ENCODE assay signal across 8 mouse cellular contexts in the genomic region with DNA sequence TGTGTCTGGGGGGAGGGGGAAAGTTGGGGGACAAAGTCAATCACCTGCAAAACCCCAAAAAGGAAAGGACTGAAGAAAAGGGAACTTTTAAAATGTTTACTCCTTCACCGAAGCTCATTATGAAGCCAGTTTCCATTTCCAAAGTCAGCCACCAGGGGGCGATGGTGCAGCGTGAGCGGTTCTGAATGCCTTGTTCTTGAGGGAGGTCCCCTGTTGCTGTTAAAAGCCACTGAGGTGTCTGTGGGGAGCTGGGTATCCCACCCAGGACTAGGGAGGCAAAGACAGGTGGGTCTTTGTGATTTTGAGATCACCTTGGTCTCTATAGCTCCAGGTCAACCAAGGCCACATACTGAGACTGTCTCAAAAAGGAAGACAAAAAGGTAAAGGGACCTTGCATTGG. TPM values are rescaled to one million over a fixed set of nuclear protein-coding genes. Genes with fewer than 3 reads are reported as not detected.
DNase-seq lines count a peak whose midpoint lies in the region; ATAC-seq lines count a peak whose summit lies in the region.

No protein-coding gene starts in this region.

- H3K4me2 ChIP-seq in embryonic facial prominence, embryonic 11.5 days (ENCODE audit: low read depth, low read length) = no peak overlapping the region

- no peaks in the 10 kb centered on the region for H3K9me3 ChIP-seq in embryonic facial prominence, embryonic 11.5 days (replicated peaks; ENCODE audit: control insufficient read depth, low read length)

- WGBS in embryonic facial prominence, embryonic 11.5 days = 10% methylated on average over 4 of the region's 4 CpGs

- H3K9ac ChIP-seq in embryonic facial prominence, embryonic 11.5 days (replicated peaks; ENCODE audit: low read length) = no peak overlapping the region

- no peaks in the 10 kb centered on the region; the same call in 1 of the 2 replicates for H3K36me3 ChIP-seq in embryonic facial prominence, embryonic 11.5 days (replicated peaks; ENCODE audit: control insufficient read depth, insufficient read depth, low read depth, low read length)

- intact Hi-C loops in heart, postnatal 25 days (cut with DNase I) = loop anchor here (1.0 kb wide), 2 partner anchors 116 to 156 kb away; no protein-coding TSS in a partner anchor

- peak; percentile 90 for DNase-seq in heart, adult 11 months
- DNase-seq in heart, postnatal 25 days (ENCODE audit: low spot score) = no peak
- DNase-seq in adrenal gland, postnatal 25 days = peak; percentile 79
- DNase-seq in embryonic facial prominence, embryonic 11.5 days (ENCODE audit: low spot score) = peak; percentile 88
- DNase-seq in layer of hippocampus, postnatal 25 days (ENCODE audit: extremely low spot score in 1 of 2, low spot score in 1 of 2) = peak; percentile 88 to 98
- peak; percentile 52 to 79 for DNase-seq in spleen, adult 18-20 months

- H3K27ac ChIP-seq in embryonic facial prominence, embryonic 11.5 days (replicated peaks; ENCODE audit: low read depth, low read length) = no peak overlapping the region

- no peaks in the 10 kb centered on the region for H3K27me3 ChIP-seq in embryonic facial prominence, embryonic 11.5 days (ENCODE audit: control insufficient read depth, insufficient read depth, low read length)

- H3K4me1 ChIP-seq in embryonic facial prominence, embryonic 11.5 days (ENCODE audit: control insufficient read depth, insufficient read depth, low read length) = no peaks in the 10 kb centered on the region

- ATAC-seq in embryonic facial prominence, embryonic 11.5 days (replicated peaks; ENCODE audit: insufficient number of reproducible peaks, low FRiP score, low TSS enrichment, low read depth) = no peak
- peak; percentile 73 to 77; a peak in 2 of 4 replicates for ATAC-seq in hematopoietic stem cell, adult 5-6 weeks (replicated peaks in 1 of 2; ENCODE audit: insufficient read depth in 1 of 2, low FRiP score in 2 of 2, low TSS enrichment in 1 of 2, low read depth in 1 of 2, poor library complexity in 2 of 2, severe bottlenecking in 2 of 2)
- ATAC-seq in megakaryocyte, adult 5-6 weeks (ENCODE audit: poor library complexity, severe bottlenecking) = peak; percentile 95

- H3K4me3 ChIP-seq in embryonic facial prominence, embryonic 11.5 days (ENCODE audit: low read depth, low read length) = no peak overlapping the region

RNA-seq across cellular contexts. Expression of a gene that starts 3.9 kb away (rescaled TPM):
- 1 to 10 TPM in 1 of 2 experiments, under 1 TPM in 1; 0.88 to 1.4 TPM for total RNA-seq in heart, postnatal 25 days (2021)
- total RNA-seq in adrenal gland, postnatal 25 days (2021) = 8.4 and 15.2 TPM in 2 replicates
- polyA plus RNA-seq in embryonic facial prominence, embryonic 11.5 days (2014; fragmentation: Nextera tagmentation; extraction: Ambion mirVana) = 191 and 200 TPM in 2 replicates
- 69.7 and 89.3 TPM in 2 replicates for total RNA-seq in hematopoietic stem cell, adult 5-6 weeks (2017)
- total RNA-seq in layer of hippocampus, postnatal 25 days (2021) = 1 to 10 TPM; 2.2 to 2.6 TPM
- 109 and 126 TPM in 2 replicates for total RNA-seq in megakaryocyte, adult 5-6 weeks (2015)
- 116 and 152 TPM in 2 replicates for total RNA-seq in megakaryocyte, adult 5-6 weeks (2017)

RNA-seq across cellular contexts. Expression of a gene that starts 6.2 kb away (rescaled TPM):
- total RNA-seq in heart, postnatal 25 days (2021) = 1 to 10 TPM; 7.4 to 7.9 TPM
- 17.5 and 18.0 TPM in 2 replicates for total RNA-seq in adrenal gland, postnatal 25 days (2021)
- 3.8 and 5.5 TPM in 2 replicates for polyA plus RNA-seq in embryonic facial prominence, embryonic 11.5 days (2014; fragmentation: Nextera tagmentation; extraction: Ambion mirVana)
- total RNA-seq in hematopoietic stem cell, adult 5-6 weeks (2017) = 14.3 and 15.4 TPM in 2 replicates
- 10 to 100 TPM; 20.1 to 20.4 TPM for total RNA-seq in layer of hippocampus, postnatal 25 days (2021)
- total RNA-seq in megakaryocyte, adult 5-6 weeks (2015) = 2.4 and 4.0 TPM in 2 replicates
- 6.7 and 7.8 TPM in 2 replicates for total RNA-seq in megakaryocyte, adult 5-6 weeks (2017)

RNA-seq across cellular contexts. Expression of a gene that starts 43.2 kb away (rescaled TPM):
- 1 to 10 TPM; 3.1 to 3.6 TPM for total RNA-seq in heart, postnatal 25 days (2021)
- 2.3 and 3.3 TPM in 2 replicates for total RNA-seq in adrenal gland, postnatal 25 days (2021)
- polyA plus RNA-seq in embryonic facial prominence, embryonic 11.5 days (2014; fragmentation: Nextera tagmentation; extraction: Ambion mirVana) = 8.0 and 11.0 TPM in 2 replicates
- 2.3 TPM in 1 of 2 replicates, not detected in the other for total RNA-seq in hematopoietic stem cell, adult 5-6 weeks (2017)
- total RNA-seq in layer of hippocampus, postnatal 25 days (2021) = 1 to 10 TPM; 7.4 to 7.9 TPM
- total RNA-seq in megakaryocyte, adult 5-6 weeks (2015) = 9.5 and 11.9 TPM in 2 replicates
- total RNA-seq in megakaryocyte, adult 5-6 weeks (2017) = 4.8 and 5.9 TPM in 2 replicates
